Mouse (Mus musculus): ENCODE results near the gene Wdr70. TPM values are rescaled to one million over a fixed set of nuclear protein-coding genes. Genes with fewer than 3 reads are reported as not detected.

The Wdr70 gene
- 1.9 and 2.7 TPM in 2 replicates for polyA plus RNA-seq (2012; rRNA removed)

GRCm38 (mm10) chr15:8098774-8099749, at the start of gene Wdr70:
Gene Wdr70 (minus strand): TSS chr15:8099209.

GRCm38 (mm10) chr15:8108966-8109743, 10.1 kb upstream of the Wdr70 start, which contains the start of gene Nup155:
Gene Nup155 (plus strand): TSS chr15:8109273.

Other genes starting within 250 kb of the Wdr70 start
- 0.39 and 1.5 TPM in 2 replicates for gene Nup155, start 10.1 kb upstream of the Wdr70 start, polyA plus RNA-seq (2012; rRNA removed)
- 0.29 and 0.71 TPM in 2 replicates for gene Cplane1, start 69.9 kb upstream of the Wdr70 start, polyA plus RNA-seq (2012; rRNA removed)